Mouse (Mus musculus) kidney, embryonic 16.5 days (tissue): ENCODE data around the gene Cstf1. TPM values are rescaled to one million over a fixed set of nuclear protein-coding genes. Genes with fewer than 3 reads are reported as not detected.

Source experiments
- polyA plus RNA-seq: library from polyadenylated mRNA; unstranded; fragments of >200 nt; fragmentation: Nextera tagmentation; extraction: Ambion mirVana; gene quantifications from 2 replicates; pipeline ENCODE4 v1.2.1, GENCODE M21; 2015

Cstf1 gene
- polyA plus RNA-seq, 1 experiment from 2014 or later: 38.3 TPM

Other genes starting within 250 kb of the Cstf1 start
- not detected in 2 replicates for gene Mc3r, start 122.2 kb upstream of the Cstf1 start, polyA plus RNA-seq
- gene Fam210b, start 25.1 kb upstream of the Cstf1 start, polyA plus RNA-seq: 12.0 and 12.8 TPM in 2 replicates
- 112 and 117 TPM in 2 replicates for gene Aurka, start 146 bp upstream of the Cstf1 start, polyA plus RNA-seq
- 0.32 and 0.36 TPM in 2 replicates for gene Cass4, start 23.1 kb downstream of the Cstf1 start, polyA plus RNA-seq
- gene Rtf2, start 69.9 kb downstream of the Cstf1 start, polyA plus RNA-seq: 81.2 and 85.3 TPM in 2 replicates
- 1.5 and 1.8 TPM in 2 replicates for gene Gcnt7, start 87.9 kb downstream of the Cstf1 start, polyA plus RNA-seq
- 0.64 TPM in 1 of 2 replicates, not detected in the other for gene Fam209, start 101.8 kb downstream of the Cstf1 start, polyA plus RNA-seq
- 0.52 and 0.60 TPM in 2 replicates for gene Tfap2c, start 178.9 kb downstream of the Cstf1 start, polyA plus RNA-seq